Mouse (Mus musculus) heart, embryonic 12.5 days (tissue): ENCODE data around the gene Cfap157. TPM values are rescaled to one million over a fixed set of nuclear protein-coding genes. Genes with fewer than 3 reads are reported as not detected.
A peak's percentile ranks its signal among the peaks of the same experiment; 100 is the strongest.

Experiments used
- ATAC-seq: fragments of 200-750 bp; cut with Nextera tagmentation; 2 replicates; pipeline ENCODE4 v1.8.0; 2017; ENCODE audit warnings: moderate TSS enrichment, moderate library complexity; ENCODE audit not compliant: insufficient number of reproducible peaks, low FRiP score
- H3K27ac ChIP-seq: fragments of 300-500 bp; sonication (generic); 2 replicates; pipeline ENCODE4 v1.5.1; 2016; ENCODE audit warnings: mild to moderate bottlenecking, moderate library complexity; ENCODE audit not compliant: poor library complexity, severe bottlenecking
- H3K27me3 ChIP-seq: fragments of 300-500 bp; sonication (generic); replicated peaks from 2 replicates; pipeline ENCODE4 v1.6.1; 2016; ENCODE audit warnings: mild to moderate bottlenecking, moderate library complexity
- H3K36me3 ChIP-seq: fragments of 300-500 bp; sonication (generic); 2 replicates; pipeline ENCODE4 v1.6.1; 2016; ENCODE audit warnings: mild to moderate bottlenecking, moderate library complexity
- H3K4me1 ChIP-seq: fragments of 300-500 bp; sonication (generic); replicated peaks from 2 replicates; pipeline ENCODE4 v1.6.1; 2016; ENCODE audit warnings: mild to moderate bottlenecking
- H3K4me2 ChIP-seq: fragments of 300-500 bp; sonication (generic); 2 replicates; pipeline ENCODE4 v1.6.1; 2016; ENCODE audit warnings: mild to moderate bottlenecking, moderate library complexity
- H3K4me3 ChIP-seq: fragments of 300-500 bp; sonication (generic); 2 replicates; pipeline ENCODE4 v1.5.1; 2016; ENCODE audit warnings: mild to moderate bottlenecking
- H3K9ac ChIP-seq: fragments of 300-500 bp; sonication (generic); 2 replicates; pipeline ENCODE4 v1.6.1; 2016; ENCODE audit warnings: mild to moderate bottlenecking, moderate library complexity
- H3K9me3 ChIP-seq: fragments of 300-500 bp; sonication (generic); replicated peaks from 2 replicates; pipeline ENCODE4 v1.6.1; 2016; ENCODE audit warnings: mild to moderate bottlenecking, moderate library complexity
- WGBS: fragments of 180-500 bp; shearing (Covaris S2); methylation state at CpG from one replicate; pipeline ENCODE4 v1.1.7; 2016; 5-methylcytosine and 5-hydroxymethylcytosine counted together
- polyA plus RNA-seq: library from polyadenylated mRNA; unstranded; fragments of >200 nt; fragmentation: Nextera tagmentation; extraction: Ambion mirVana; gene quantifications from 2 replicates; pipeline ENCODE4 v1.2.1, GENCODE M21; 2016

Gene Cfap157
- polyA plus RNA-seq, 1 experiment from 2014 or later = 0.98 TPM

GRCm38 (mm10) chr2:32816946-32817581 is 32.8 kb upstream of the Cfap157 start:
- Histone ChIP-seq H3K9me3 (no peaks in the 10 kb centered on the region), H3K36me3 (peaks cover 51% of the 10 kb centered on the region), H3K4me2 (no peak overlapping the region), H3K9ac (no peak overlapping the region), H3K27ac (no peak overlapping the region), H3K4me1 (peaks cover 7% of the 10 kb centered on the region), H3K4me3 (no peak overlapping the region), H3K27me3 (no peaks in the 10 kb centered on the region)
- no peak for ATAC-seq
- WGBS = 65% methylated on average over 17 of the region's 17 CpGs

GRCm38 (mm10) chr2:32816497-32816896 is 32.3 kb upstream of the Cfap157 start:
- Histone ChIP-seq H3K36me3 (peaks cover 54% of the 10 kb centered on the region), H3K9ac (no peak overlapping the region), H3K4me3 (no peak overlapping the region), H3K4me1 (peaks cover 7% of the 10 kb centered on the region), H3K9me3 (no peaks in the 10 kb centered on the region), H3K4me2 (no peak overlapping the region), H3K27me3 (no peaks in the 10 kb centered on the region), H3K27ac (no peak overlapping the region)
- 92% methylated on average over 2 of the region's 2 CpGs for WGBS
- ATAC-seq = no peak

GRCm38 (mm10) chr2:32811959-32812358 is 27.7 kb upstream of the Cfap157 start:
- H3K27ac ChIP-seq = no peak overlapping the region

GRCm38 (mm10) chr2:32808816-32809566 is 24.8 kb upstream of the Cfap157 start:
- Histone ChIP-seq H3K27me3 (no peaks in the 10 kb centered on the region), H3K36me3 (peaks cover 79% of the 10 kb centered on the region), H3K9me3 (no peaks in the 10 kb centered on the region), H3K9ac (no peak overlapping the region), H3K4me2 (no peak overlapping the region), H3K4me3 (no peak overlapping the region), H3K4me1 (no peaks in the 10 kb centered on the region), H3K27ac (no peak overlapping the region)
- ATAC-seq = no peak
- WGBS = 86% methylated on average over 14 of the region's 14 CpGs

More at GRCm38 (mm10) chr2:32811959-32812358, 27.7 kb upstream of the Cfap157 start:
- H3K4me2 ChIP-seq = no peak overlapping the region
- 0 out of 2 replicates have a peak, but pooled peaks cover 2% of the 10 kb centered on the region for H3K4me1 ChIP-seq
- H3K9ac ChIP-seq = no peak overlapping the region
- 83% methylated on average over 8 of the region's 8 CpGs for WGBS
- H3K4me3 ChIP-seq = no peak overlapping the region
- H3K27me3 ChIP-seq = no peaks in the 10 kb centered on the region
- ATAC-seq = no peak
- H3K36me3 ChIP-seq = peaks cover 73% of the 10 kb centered on the region
- no peaks in the 10 kb centered on the region for H3K9me3 ChIP-seq

GRCm38 (mm10) chr2:32798251-32798962 is 14.2 kb upstream of the Cfap157 start:
- Histone ChIP-seq H3K9me3 (no peaks in the 10 kb centered on the region), H3K27me3 (no peaks in the 10 kb centered on the region), H3K4me1 (peaks cover 22% of the 10 kb centered on the region), H3K9ac (0 out of 2 replicates have a peak overlapping the region, but pooled peaks have one; percentile 15), H3K4me3 (no peak overlapping the region), H3K4me2 (no peak overlapping the region), H3K36me3 (peaks cover 90% of the 10 kb centered on the region), H3K27ac (peak overlapping the region; percentile 63)
- ATAC-seq = 0 out of 2 replicates have a peak, but pooled peaks have one; percentile 19
- 33% methylated on average over 10 of the region's 10 CpGs for WGBS

- H3K36me3 ChIP-seq = peaks cover 70% of the 10 kb centered on the region
- H3K9me3 ChIP-seq = no peaks in the 10 kb centered on the region
- peaks cover 25% of the 10 kb centered on the region for H3K4me1 ChIP-seq
- no peak overlapping the region for H3K27ac ChIP-seq
- H3K9ac ChIP-seq = no peak overlapping the region
- 84% methylated on average over 13 of the region's 13 CpGs for WGBS
- no peak for ATAC-seq
- H3K4me2 ChIP-seq = no peak overlapping the region
- no peaks in the 10 kb centered on the region for H3K27me3 ChIP-seq
- H3K4me3 ChIP-seq = no peak overlapping the region
Observed at GRCm38 (mm10) chr2:32795748-32796418, 11.7 kb upstream of the Cfap157 start.

- H3K27ac ChIP-seq = no peak overlapping the region
- H3K4me3 ChIP-seq = no peak overlapping the region
- H3K4me2 ChIP-seq = no peak overlapping the region
- H3K9ac ChIP-seq = no peak overlapping the region
- H3K36me3 ChIP-seq = peaks cover 32% of the 10 kb centered on the region
- ATAC-seq = no peak
- H3K4me1 ChIP-seq = peaks cover 3% of the 10 kb centered on the region
- H3K27me3 ChIP-seq = no peaks in the 10 kb centered on the region
- 66% methylated on average over 6 of the region's 6 CpGs for WGBS
- H3K9me3 ChIP-seq = no peaks in the 10 kb centered on the region
Observed at GRCm38 (mm10) chr2:32791297-32791696, 7.1 kb upstream of the Cfap157 start.

GRCm38 (mm10) chr2:32788581-32788980 is 4.4 kb upstream of the Cfap157 start:
- peaks cover 8% of the 10 kb centered on the region for H3K4me1 ChIP-seq
- no peak for ATAC-seq
- no peaks in the 10 kb centered on the region for H3K9me3 ChIP-seq
- no peak overlapping the region for H3K4me3 ChIP-seq
- H3K9ac ChIP-seq = no peak overlapping the region
- no peak overlapping the region for H3K27ac ChIP-seq
- 61% methylated on average over 2 of the region's 2 CpGs for WGBS
- no peak overlapping the region for H3K4me2 ChIP-seq
- H3K27me3 ChIP-seq = no peaks in the 10 kb centered on the region
- H3K36me3 ChIP-seq = peaks cover 5% of the 10 kb centered on the region

- H3K36me3 ChIP-seq = no peaks in the 10 kb centered on the region; the same call in 1 of the 2 replicates
Observed at GRCm38 (mm10) chr2:32787176-32787575, 2.9 kb upstream of the Cfap157 start.

GRCm38 (mm10) chr2:32781710-32782109 is 2.5 kb downstream of the Cfap157 start:
- peaks cover 5% of the 10 kb centered on the region for H3K4me1 ChIP-seq
- no peak overlapping the region for H3K9ac ChIP-seq
- no peak for ATAC-seq
- H3K36me3 ChIP-seq = no peaks in the 10 kb centered on the region
- no peaks in the 10 kb centered on the region for H3K9me3 ChIP-seq
- H3K27ac ChIP-seq = no peak overlapping the region
- peaks cover 4% of the 10 kb centered on the region; the same call in 1 of the 2 replicates for H3K27me3 ChIP-seq
- no peak overlapping the region for H3K4me3 ChIP-seq
- no peak overlapping the region for H3K4me2 ChIP-seq
- WGBS = 73% methylated on average over 6 of the region's 6 CpGs

More at GRCm38 (mm10) chr2:32787176-32787575, 2.9 kb upstream of the Cfap157 start:
- no peaks in the 10 kb centered on the region for H3K9me3 ChIP-seq
- WGBS = 57% methylated on average over 6 of the region's 6 CpGs
- H3K4me1 ChIP-seq = peaks cover 8% of the 10 kb centered on the region
- no peak overlapping the region for H3K4me2 ChIP-seq
- ATAC-seq = no peak
- no peaks in the 10 kb centered on the region for H3K27me3 ChIP-seq
- H3K27ac ChIP-seq = no peak overlapping the region
- no peak overlapping the region for H3K4me3 ChIP-seq
- no peak overlapping the region for H3K9ac ChIP-seq
